Mouse (Mus musculus) E14TG2a.4 (cell line): ENCODE measurements around the gene Cenpq.
A peak's percentile ranks its signal among the peaks of the same experiment; 100 is the strongest.

Experiments
- H3K27me3 ChIP-seq: 2 replicates; pipeline ENCODE4 v1.6.1; 2014; ENCODE audit warnings: low read length, control low read depth; ENCODE audit not compliant: insufficient read depth
- H3K36me3 ChIP-seq: 2 replicates; pipeline ENCODE4 v1.6.1; 2014; ENCODE audit warnings: low read length, control low read depth; ENCODE audit not compliant: insufficient read depth
- H3K4me1 ChIP-seq: replicated peaks from 2 replicates; pipeline ENCODE4 v1.6.1; 2014; ENCODE audit warnings: low read depth, low read length, control low read depth
- H3K4me3 ChIP-seq: replicated peaks from 2 replicates; pipeline ENCODE4 v1.5.1; 2014; ENCODE audit warnings: mild to moderate bottlenecking, low read length
- H3K9me3 ChIP-seq: 2 replicates; pipeline ENCODE4 v1.6.1; 2014; ENCODE audit warnings: low read length, control low read depth
- CTCF ChIP-seq: conservative IDR thresholded peaks from 2 replicates; pipeline ENCODE4 v1.5.1; 2014; ENCODE audit warnings: low read length
- NANOG ChIP-seq: IDR thresholded peaks from 2 replicates; pipeline ENCODE4 v1.6.1; 2014; ENCODE audit warnings: borderline replicate concordance, low read length, mixed read lengths
- POU5F1 ChIP-seq: IDR thresholded peaks from 2 replicates; pipeline ENCODE4 v1.6.1; 2014; ENCODE audit warnings: low read length, borderline replicate concordance

Gene Cenpq

GRCm38 (mm10) chr17:40934420-40935231 is at the start of gene Cenpq, which contains the start of gene Mut:
TSS of gene Cenpq (minus strand) at chr17:40935047.
TSS of gene Mut (plus strand) at chr17:40934685.
- TF ChIP-seq CTCF (no peak), POU5F1 (no peak), NANOG (no peak)
- Histone ChIP-seq H3K27me3 (no peaks in the 10 kb centered on the region), H3K36me3 (peaks cover 53% of the 10 kb centered on the region), H3K4me3 (peak within 1 kb of the TSS; percentile 90), H3K4me1 (peaks cover 9% of the 10 kb centered on the region), H3K9me3 (no peaks in the 10 kb centered on the region)

- no peaks in the 10 kb centered on the region for H3K36me3 ChIP-seq
- H3K4me1 ChIP-seq: no peaks in the 10 kb centered on the region
- no peaks in the 10 kb centered on the region for H3K27me3 ChIP-seq
- H3K4me3 ChIP-seq: no peak overlapping the region
- no peaks in the 10 kb centered on the region for H3K9me3 ChIP-seq
- no peak for TF ChIP-seq CTCF
- no peak for TF ChIP-seq POU5F1
- no peak for TF ChIP-seq NANOG
Observed at GRCm38 (mm10) chr17:40977914-40978313, 43.1 kb upstream of the Cenpq start.

GRCm38 (mm10) chr17:40948518-40948917 is 13.7 kb upstream of the Cenpq start:
- Histone ChIP-seq H3K27me3 (no peaks in the 10 kb centered on the region), H3K9me3 (no peaks in the 10 kb centered on the region), H3K4me3 (no peak overlapping the region), H3K36me3 (peaks cover 28% of the 10 kb centered on the region), H3K4me1 (no peaks in the 10 kb centered on the region)
- TF ChIP-seq POU5F1: no peak
- TF ChIP-seq NANOG: no peak
- no peak for TF ChIP-seq CTCF

- Histone ChIP-seq H3K9me3 (peaks cover 4% of the 10 kb centered on the region), H3K4me3 (peak overlapping the region; percentile 90), H3K27me3 (no peaks in the 10 kb centered on the region), H3K36me3 (peaks cover 51% of the 10 kb centered on the region), H3K4me1 (peaks cover 9% of the 10 kb centered on the region)
- no peak for TF ChIP-seq POU5F1
- TF ChIP-seq CTCF: no peak
- no peak for TF ChIP-seq NANOG
Observed at GRCm38 (mm10) chr17:40933985-40934384, 862 bp downstream of the Cenpq start.

GRCm38 (mm10) chr17:40915499-40915898 is 19.3 kb downstream of the Cenpq start:
- Histone ChIP-seq H3K9me3 (no peaks in the 10 kb centered on the region; the same call in 1 of the 2 replicates), H3K4me3 (no peak overlapping the region), H3K36me3 (no peaks in the 10 kb centered on the region), H3K27me3 (no peaks in the 10 kb centered on the region), H3K4me1 (no peaks in the 10 kb centered on the region)
- no peak for TF ChIP-seq CTCF
- TF ChIP-seq POU5F1: no peak
- no peak for TF ChIP-seq NANOG

- H3K4me3 ChIP-seq: no peak within 1 kb of the TSS
- TF ChIP-seq CTCF (no peak), POU5F1 (no peak), NANOG (no peak)
- H3K36me3 ChIP-seq: no peaks in the 10 kb centered on the region
- H3K9me3 ChIP-seq: no peaks in the 10 kb centered on the region; the same call in 1 of the 2 replicates
- no peaks in the 10 kb centered on the region for H3K27me3 ChIP-seq
- H3K4me1 ChIP-seq: no peaks in the 10 kb centered on the region
Observed at GRCm38 (mm10) chr17:40914250-40914649, 20.6 kb downstream of the Cenpq start, which contains the start of gene Glyatl3. TSS of gene Glyatl3 (minus strand) at chr17:40914350.

- Histone ChIP-seq H3K4me1 (peaks cover 31% of the 10 kb centered on the region), H3K36me3 (no peaks in the 10 kb centered on the region), H3K4me3 (peak overlapping the region; percentile 63), H3K27me3 (no peaks in the 10 kb centered on the region), H3K9me3 (peaks cover 11% of the 10 kb centered on the region)
- TF ChIP-seq NANOG (no peak), CTCF (no peak), POU5F1 (no peak)
Observed at GRCm38 (mm10) chr17:40904721-40905154, 30.1 kb downstream of the Cenpq start.

GRCm38 (mm10) chr17:40904056-40904597 is 30.7 kb downstream of the Cenpq start:
- Histone ChIP-seq H3K36me3 (no peaks in the 10 kb centered on the region), H3K4me1 (peaks cover 37% of the 10 kb centered on the region), H3K4me3 (no peak overlapping the region), H3K27me3 (no peaks in the 10 kb centered on the region), H3K9me3 (peaks cover 11% of the 10 kb centered on the region)
- no peak; the same call in 1 of the 2 replicates for TF ChIP-seq NANOG
- TF ChIP-seq POU5F1: no peak
- TF ChIP-seq CTCF: no peak
